Mouse (Mus musculus): ENCODE data around the gene Nptxr.

DNA sequence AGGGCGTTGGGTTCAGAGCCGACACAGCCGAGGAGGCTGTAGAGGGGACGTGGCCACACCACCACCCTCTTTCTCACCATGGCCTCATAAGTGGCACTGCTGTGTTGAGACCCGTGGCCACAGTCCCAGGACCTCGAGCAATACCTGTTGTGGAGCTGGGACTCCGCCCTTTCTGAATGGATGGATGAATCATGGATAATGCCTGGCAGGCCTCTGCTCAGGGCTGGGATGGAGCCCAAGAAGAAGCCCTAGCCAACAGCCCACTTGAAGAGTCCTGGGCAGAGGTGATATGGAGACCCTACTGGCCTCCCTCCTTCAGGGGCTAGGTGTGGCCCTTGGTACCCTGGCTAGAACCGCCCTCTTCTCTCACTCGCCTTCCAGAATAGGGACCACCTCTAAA lies 41.6 kb downstream of the Nptxr start:
- TF ChIP-seq POLR2A (IDR thresholded peaks at IDR 0.05; ENCODE audit: borderline replicate concordance, insufficient read depth, low read length) (no peak), CTCF (IDR thresholded peaks at IDR 0.05; ENCODE audit: borderline replicate concordance, insufficient read depth, low read depth, low read length) (no peak)

Measured in cerebellum, adult 2 months (tissue).